Mouse (Mus musculus) spleen, adult 2 months (tissue): ENCODE results near the gene Scp2.
"Not testable (repeated sequence)": the region's sequence is repeated elsewhere in the genome, so short reads cannot be mapped to it uniquely, and the experiment has no call there.

ENCODE experiments used
- CTCF ChIP-seq: fragments of 200-500 bp; IDR thresholded peaks from 2 replicates; pipeline ENCODE4 v1.5.1; 2011; ENCODE audit warnings: mild to moderate bottlenecking, inconsistent platforms; ENCODE audit not compliant: insufficient read depth, insufficient read length, insufficient replicate concordance; ENCODE audit errors: extremely low read depth
- POLR2A ChIP-seq: fragments of 200-500 bp; IDR thresholded peaks from 2 replicates; pipeline ENCODE4 v1.6.1; 2011; ENCODE audit warnings: low read depth, low read length, inconsistent platforms

- not testable (repeated sequence) for TF ChIP-seq CTCF, POLR2A
Observed at GRCm38 (mm10) chr4:108145554-108145953, 756 bp upstream of the Scp2 start.
